Mouse (Mus musculus) kidney, adult 18-20 months (tissue): Measurements from ENCODE around the gene Arrb1.
"Not testable (repeated sequence)": the region's sequence is repeated elsewhere in the genome, so short reads cannot be mapped to it uniquely, and the experiment has no call there.

Experiments
- DNase-seq: peaks from one replicate; pipeline ENCODE4 v3.0.0; 2021

The Arrb1 gene

DNA sequence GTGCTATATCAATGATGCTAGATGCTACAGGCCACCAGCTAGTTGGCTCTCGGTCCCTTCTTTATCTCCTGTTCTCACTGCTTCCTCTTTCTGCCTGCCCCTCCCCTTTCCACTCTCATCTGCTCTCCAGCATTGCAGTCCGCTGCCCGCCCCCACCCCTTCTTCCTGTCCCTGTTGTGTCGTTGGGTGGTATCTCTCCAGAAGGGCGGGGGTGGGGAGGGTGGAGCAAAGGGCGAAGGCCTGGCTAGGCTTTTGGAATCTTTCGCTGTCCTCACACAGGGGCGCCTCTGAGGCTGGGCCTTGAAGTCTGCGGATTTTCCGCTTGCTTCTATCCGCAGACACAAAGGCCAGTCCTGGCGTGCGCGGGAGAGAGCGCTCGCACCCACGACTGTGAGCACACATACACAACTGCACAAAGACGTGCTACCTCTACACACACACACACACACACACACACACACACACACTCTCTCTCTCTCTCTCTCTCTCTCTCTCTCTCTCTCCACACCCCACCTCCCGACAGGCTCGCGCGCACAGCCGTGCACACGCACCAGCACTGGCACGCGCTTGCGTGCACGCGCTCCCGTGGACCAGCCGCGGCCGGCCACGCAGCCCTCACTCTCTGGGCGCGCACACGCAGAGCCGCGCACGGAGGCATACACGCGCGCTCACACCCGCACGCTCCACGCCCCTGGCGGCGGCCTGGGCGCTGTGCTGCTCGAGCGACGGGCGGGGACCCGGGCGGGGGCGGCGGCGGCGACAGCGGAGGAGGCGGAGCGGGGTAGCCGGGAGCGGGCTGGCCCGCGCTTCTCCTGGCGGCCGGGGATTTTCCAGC lies at the start of gene Arrb1:
Arrb1 (plus strand) TSS at position 566 of the 835 bp plus-strand sequence.
- DNase-seq = peak; percentile 81

DNA sequence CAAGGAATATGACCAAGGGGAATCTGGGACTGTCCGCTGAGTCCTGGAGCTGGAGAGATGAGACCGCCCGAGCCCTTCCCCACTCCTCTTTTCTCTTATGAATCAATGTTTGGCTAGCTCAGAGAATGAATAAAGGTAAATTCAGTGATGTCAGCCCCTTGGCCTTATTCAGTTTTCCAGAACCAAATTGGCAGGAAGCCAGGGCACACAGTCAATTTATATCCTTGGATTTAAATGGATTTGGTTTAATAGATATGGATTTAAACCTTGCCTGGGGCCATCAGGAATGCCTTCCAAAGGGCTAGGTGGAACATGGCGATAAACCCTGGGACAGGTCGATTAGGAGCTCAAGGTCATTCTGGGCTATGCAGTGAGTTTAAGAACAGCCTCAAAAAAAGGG lies 45.6 kb upstream of the Arrb1 start:
- no peak for DNase-seq

DNA sequence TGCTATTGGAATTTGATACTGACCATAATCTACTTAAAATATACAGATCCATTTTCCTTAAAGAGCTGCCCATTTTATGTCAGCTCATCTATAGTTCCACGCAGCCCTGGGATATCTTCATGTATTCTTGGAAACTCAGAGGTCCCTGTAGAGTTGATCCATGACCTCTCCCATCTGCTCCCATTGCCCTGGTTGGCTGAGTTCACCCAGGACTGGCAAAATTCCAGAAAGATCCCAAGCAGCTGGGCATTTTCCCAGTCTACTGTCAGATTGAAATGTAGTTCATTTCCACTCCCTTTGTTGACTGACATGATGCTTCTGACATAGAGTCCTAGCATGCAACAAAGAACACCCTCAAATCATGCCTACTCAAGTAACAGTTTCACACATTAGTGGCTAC lies 36.1 kb upstream of the Arrb1 start:
- DNase-seq = no peak

- peak; percentile 87 for DNase-seq
These were observed 35.1 kb upstream of the Arrb1 start for GRCm38 (mm10) chr7:99500201-99500600.

DNA sequence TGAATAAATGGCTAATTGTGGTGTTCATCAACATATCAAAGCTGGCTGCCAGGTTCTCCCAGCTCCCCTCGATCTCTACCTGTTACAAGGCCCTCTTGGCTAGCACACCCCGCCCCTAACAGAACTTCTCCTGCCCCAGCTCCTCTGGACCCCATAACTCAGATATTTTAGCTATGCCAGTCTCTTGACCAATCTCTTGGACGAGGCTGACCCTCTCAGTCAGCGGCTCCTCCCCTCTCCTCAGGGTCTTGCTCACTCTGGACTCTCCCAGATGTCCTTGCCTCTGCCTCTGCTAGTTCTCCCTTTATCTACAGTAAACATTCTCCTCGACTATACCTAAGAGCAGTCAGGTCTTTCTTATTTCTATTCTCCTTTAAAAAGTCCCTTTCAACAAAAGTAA lies 34.6 kb upstream of the Arrb1 start:
- no peak for DNase-seq

- DNase-seq = no peak
These were observed 34.1 kb upstream of the Arrb1 start for GRCm38 (mm10) chr7:99501148-99501547.

DNA sequence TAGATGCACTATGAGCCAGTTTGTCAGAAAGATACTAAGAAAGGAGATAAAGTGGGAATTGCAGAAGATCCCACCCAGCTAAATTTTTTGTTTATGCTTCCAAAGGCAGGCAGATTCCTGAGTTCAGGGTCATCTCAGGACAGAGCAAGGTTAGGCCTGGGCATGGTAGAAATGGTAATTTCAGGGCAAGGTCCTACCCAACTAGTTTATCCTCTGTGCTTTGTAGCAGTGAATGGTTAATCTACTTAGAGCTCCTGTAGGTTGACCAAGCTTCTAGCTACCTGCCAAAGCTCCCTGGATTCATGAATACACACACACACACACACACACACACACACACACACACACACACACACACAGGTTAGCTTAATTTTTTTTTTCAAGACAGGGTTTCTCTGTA lies 30.7 kb upstream of the Arrb1 start:
- no peak for DNase-seq

GRCm38 (mm10) chr7:99508187-99508586 lies 27.1 kb upstream of the Arrb1 start:
- not testable (repeated sequence) for DNase-seq

DNA sequence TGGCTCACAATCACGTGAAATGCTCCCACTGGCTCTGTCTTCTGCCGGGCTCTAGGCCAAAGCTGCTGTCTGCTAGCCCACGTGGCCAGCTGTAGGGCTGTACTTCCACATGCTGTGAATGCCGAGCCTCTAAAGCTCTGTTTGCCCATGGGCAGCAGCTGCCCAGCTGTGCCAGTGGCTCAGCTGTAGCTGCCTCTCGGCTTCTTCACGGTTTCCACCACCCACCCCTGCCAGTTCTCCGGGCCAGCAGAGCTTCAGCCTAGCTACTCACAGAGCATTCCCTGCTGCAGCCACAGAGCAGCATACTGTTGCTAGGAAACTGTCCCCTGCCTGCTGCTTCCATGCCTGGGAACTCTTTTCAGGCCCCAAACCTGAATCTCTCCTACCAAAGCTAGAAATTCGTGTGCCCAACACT lies 25.2 kb upstream of the Arrb1 start:
- peak; percentile 65 for DNase-seq

- DNase-seq = no peak
These were observed 19.0 kb upstream of the Arrb1 start for GRCm38 (mm10) chr7:99516092-99516813.

DNA sequence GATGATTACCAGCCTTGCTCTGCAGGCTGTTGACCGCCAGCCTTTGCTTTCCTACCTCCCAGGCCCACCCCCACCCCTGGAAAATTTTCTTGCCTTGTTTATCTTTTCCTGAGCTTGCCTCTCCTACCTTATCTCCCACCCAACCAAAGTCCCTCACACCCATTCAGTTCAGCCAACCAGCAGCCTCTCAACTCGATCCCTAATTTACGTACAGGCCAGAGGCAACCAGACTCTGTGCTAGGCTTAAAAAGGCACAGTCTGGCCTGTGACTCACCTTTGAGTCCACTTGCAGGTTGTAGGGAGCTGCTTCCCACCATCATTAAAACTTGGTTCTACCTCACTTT lies 18.5 kb upstream of the Arrb1 start:
- no peak for DNase-seq

DNA sequence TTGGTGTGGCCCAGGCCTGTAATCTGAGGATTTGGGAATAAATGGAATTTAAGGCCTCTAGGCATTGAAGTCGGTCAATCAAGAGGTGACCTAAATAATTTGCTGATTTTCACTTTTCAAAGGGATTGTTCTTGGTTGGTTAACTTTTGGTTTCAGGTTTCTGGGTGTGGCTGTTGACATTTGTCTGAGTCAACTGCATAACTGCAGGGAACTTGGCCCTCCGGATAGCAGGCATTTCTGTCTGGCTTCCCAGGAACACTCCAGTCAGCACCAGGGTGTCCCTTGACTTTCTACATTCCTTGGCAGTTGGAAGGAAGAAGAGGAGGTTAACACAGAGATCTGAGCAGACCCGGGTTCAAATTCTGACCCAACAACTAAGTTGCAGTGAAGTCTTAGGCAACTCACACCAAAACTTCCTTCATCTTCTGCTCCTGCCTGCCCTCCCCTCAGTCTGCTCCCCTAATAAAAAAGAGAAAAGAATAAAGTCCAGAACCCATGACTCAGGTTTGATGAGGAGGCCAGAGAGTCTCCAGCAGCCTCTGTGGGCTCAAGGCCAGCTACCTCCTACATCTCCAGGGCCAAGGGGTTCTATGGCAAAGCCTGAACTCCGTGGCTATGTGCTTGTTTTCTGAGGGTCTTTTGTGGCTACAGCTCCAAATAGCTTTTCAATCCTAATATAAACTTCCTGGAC lies 16.2 kb upstream of the Arrb1 start:
- no peak for DNase-seq

GRCm38 (mm10) chr7:99523121-99523520 lies 12.1 kb upstream of the Arrb1 start:
- DNase-seq = no peak

- DNase-seq = no peak
These were observed 11.4 kb upstream of the Arrb1 start for GRCm38 (mm10) chr7:99523837-99524236.

DNA sequence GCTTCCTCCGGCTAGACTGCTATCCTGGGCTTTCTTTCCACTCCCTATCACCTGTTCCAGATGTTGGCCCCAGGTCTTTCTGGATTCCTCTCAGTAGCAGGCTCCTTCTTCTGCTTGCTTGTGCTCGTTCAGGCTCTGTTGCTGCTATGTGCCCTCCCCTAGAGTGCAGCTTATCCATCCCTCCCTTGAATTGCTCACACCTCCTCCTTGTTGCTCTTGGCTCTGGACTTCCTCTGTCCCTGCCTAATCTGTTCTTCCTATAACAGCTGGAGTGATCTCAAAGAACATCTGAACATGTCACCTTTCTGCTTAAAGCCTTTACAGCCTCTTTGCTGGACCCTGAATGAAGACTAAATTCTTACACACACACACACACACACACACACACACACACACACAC lies 6.7 kb upstream of the Arrb1 start:
- no peak for DNase-seq

GRCm38 (mm10) chr7:99529410-99529809 lies 5.9 kb upstream of the Arrb1 start:
- no peak for DNase-seq

GRCm38 (mm10) chr7:99531408-99531970 lies 3.8 kb upstream of the Arrb1 start:
- no peak for DNase-seq

DNA sequence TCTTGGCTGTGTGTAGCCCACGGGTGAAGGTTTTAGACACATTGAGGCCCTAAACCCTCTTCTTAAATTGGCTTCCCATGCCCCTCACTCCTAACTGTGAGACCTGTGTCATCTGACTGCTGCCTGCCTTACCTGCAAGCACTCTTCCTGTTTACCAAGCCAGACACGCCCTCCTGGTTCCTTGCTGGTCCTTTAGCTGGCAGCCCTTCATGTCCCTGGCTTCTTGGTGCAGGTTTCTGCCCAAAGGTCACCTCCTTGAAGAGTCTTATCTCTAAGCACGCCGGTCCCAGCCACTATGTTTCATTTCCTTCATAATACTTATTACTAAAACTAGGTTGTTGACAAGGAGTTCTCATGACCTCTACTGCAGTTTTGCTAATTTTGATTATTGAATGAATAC lies 2.7 kb upstream of the Arrb1 start:
- no peak for DNase-seq

- no peak for DNase-seq
These were observed 1.7 kb upstream of the Arrb1 start for GRCm38 (mm10) chr7:99533600-99533999.

- DNase-seq = no peak
These were observed 765 bp upstream of the Arrb1 start for GRCm38 (mm10) chr7:99534501-99534900.

- peak; percentile 55 for DNase-seq
These were observed 655 bp downstream of the Arrb1 start for GRCm38 (mm10) chr7:99535741-99536501.

DNA sequence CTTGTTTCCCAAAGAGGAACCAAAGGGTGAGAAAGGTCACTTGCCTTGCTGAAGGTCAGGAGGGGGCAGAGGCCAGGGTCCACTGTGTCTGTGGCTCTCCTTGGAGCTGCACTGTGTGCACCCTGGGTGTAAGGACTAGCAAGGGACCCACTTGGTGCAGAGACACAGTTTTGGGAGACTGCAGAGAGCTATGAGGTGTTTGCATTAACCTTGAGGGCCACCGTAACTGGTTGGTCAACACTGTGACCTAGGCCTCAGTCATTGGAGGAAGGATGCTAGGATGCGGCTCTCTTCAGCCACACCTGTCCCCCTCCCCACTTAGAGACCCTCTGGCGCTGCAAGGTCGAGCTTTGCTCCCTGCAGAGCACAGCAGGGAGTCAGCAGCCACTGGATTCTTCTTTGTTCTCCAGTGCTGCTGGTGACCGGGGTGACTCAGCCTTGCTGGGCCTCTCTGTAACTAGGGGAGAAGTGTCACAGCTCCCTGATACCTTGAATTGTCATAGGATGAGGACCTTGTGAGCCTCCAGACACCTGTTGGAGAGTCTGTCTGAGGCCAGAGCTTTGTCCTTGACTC lies 2.0 kb downstream of the Arrb1 start:
- no peak for DNase-seq
